Mouse (Mus musculus) megakaryocyte, embryonic 14.5 days (primary cell): ENCODE measurements at regions not wholly inside any gene's neighbourhood (a gene's known extent, or its start where the extent isn't known, plus 50 kb on each side); places are given as distances from the start of the nearest gene placed in this dataset.

ENCODE experiments used
- FLI1 ChIP-seq: IDR thresholded peaks from 2 replicates; pipeline ENCODE4 v1.6.1; 2012; ENCODE audit warnings: low read length, inconsistent platforms, mixed read lengths
- GATA1 ChIP-seq: IDR thresholded peaks from 3 replicates; pipeline ENCODE4 v1.6.1; 2012; ENCODE audit warnings: mixed read lengths, low read length, inconsistent platforms, borderline replicate concordance

DNA sequence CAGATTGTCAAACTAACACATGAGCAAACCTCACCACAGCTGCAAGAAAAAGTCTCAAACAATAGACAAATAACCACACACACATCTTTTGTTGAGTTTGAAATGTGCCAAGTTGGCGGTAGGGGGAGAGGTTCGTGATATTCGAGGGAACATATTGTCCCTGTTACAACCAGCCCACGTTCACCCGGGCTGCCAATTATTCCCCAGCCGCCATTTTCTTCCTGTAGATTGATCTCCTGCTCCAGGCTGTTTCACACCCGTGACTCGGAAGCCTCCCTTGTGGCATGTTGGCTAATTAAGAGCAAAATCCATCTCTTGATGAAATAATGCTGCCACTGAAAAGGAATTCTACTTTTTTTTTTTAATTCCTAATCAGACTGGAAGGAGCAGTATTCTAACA lies 211.1 kb upstream of the Spred2 start:
- TF ChIP-seq GATA1: no peak
- no peak for TF ChIP-seq FLI1
